11 mouse cellular contexts compared by ENCODE assay signal in genomic region chr8:11585513-11586373, GRCm38 (mm10). TPM values are rescaled to one million over a fixed set of nuclear protein-coding genes. Genes with fewer than 3 reads are reported as not detected.
A peak's percentile ranks its signal among the peaks of the same experiment; 100 is the strongest.
DNase-seq lines count a peak whose midpoint lies in the region; ATAC-seq and TF ChIP-seq lines count a peak whose summit lies in the region.
"Had no signal": no experiment of that assay in that cellular context is flagged by ENCODE, and none has a peak within 500 bp of the region (broad histone marks: within the 10 kb centered on the region; RNA-seq: fewer than 3 reads in every experiment).

No protein-coding gene starts in this region.

- DNase-seq in kidney, postnatal 36 days: no peak
- peak; percentile 57 for DNase-seq in embryo, embryonic 10 days (ENCODE audit: low spot score)
- peak; percentile 45 for DNase-seq in embryonic facial prominence, embryonic 14.5 days (ENCODE audit: low spot score)
- DNase-seq in limb, embryonic 14.5 days (ENCODE audit: low spot score): peak; percentile 72
- no peak for DNase-seq in ovary, postnatal 36 days (ENCODE audit: low spot score)
- DNase-seq in hindbrain, postnatal 0 days (ENCODE audit: low spot score): no peak
- DNase-seq: gastrocnemius, postnatal 25 days; spleen, adult 18-20 months had no signal

- no peak overlapping the region for H3K4me2 ChIP-seq in kidney, embryonic 14.5 days (replicated peaks; ENCODE audit: low read depth, low read length)
- H3K4me2 ChIP-seq in embryonic facial prominence, embryonic 14.5 days (ENCODE audit: low read depth, low read length): peak overlapping the region; percentile 35
- peak overlapping the region; percentile 45 for H3K4me2 ChIP-seq in limb, embryonic 14.5 days (replicated peaks; ENCODE audit: low read depth, low read length, severe bottlenecking)
- no peak overlapping the region for H3K4me2 ChIP-seq in hindbrain, postnatal 0 days (ENCODE audit: low read depth, low read length)
- H3K4me2 ChIP-seq: midbrain, embryonic 13.5 days had no signal

- H3K9me3 ChIP-seq in kidney, embryonic 14.5 days (ENCODE audit: control insufficient read depth, low read length): peaks cover 5% of the 10 kb centered on the region; the same call in 1 of the 2 replicates
- H3K9me3 ChIP-seq in embryonic facial prominence, embryonic 14.5 days (ENCODE audit: control insufficient read depth, low read length): peaks cover 7% of the 10 kb centered on the region; the same call in 1 of the 2 replicates
- H3K9me3 ChIP-seq in limb, embryonic 14.5 days (ENCODE audit: control insufficient read depth, low read length): no peaks in the 10 kb centered on the region
- no peaks in the 10 kb centered on the region for H3K9me3 ChIP-seq in hindbrain, postnatal 0 days (ENCODE audit: low read length)
- H3K9me3 ChIP-seq: midbrain, embryonic 13.5 days had no signal

- H3K4me1 ChIP-seq in kidney, embryonic 14.5 days (ENCODE audit: control insufficient read depth, insufficient read depth, low read length): no peaks in the 10 kb centered on the region
- peaks cover 8% of the 10 kb centered on the region for H3K4me1 ChIP-seq in embryonic facial prominence, embryonic 14.5 days (ENCODE audit: control insufficient read depth, insufficient read depth, low read length)
- H3K4me1 ChIP-seq in limb, embryonic 14.5 days (ENCODE audit: control insufficient read depth, insufficient read depth, low read length): peaks cover 17% of the 10 kb centered on the region
- H3K4me1 ChIP-seq in hindbrain, postnatal 0 days (ENCODE audit: insufficient read depth, low read length): no peaks in the 10 kb centered on the region
- H3K4me1 ChIP-seq: midbrain, embryonic 13.5 days had no signal

- no peak overlapping the region for H3K4me3 ChIP-seq in kidney, embryonic 14.5 days (ENCODE audit: low read length)
- no peak overlapping the region for H3K4me3 ChIP-seq in embryonic facial prominence, embryonic 14.5 days (ENCODE audit: low read depth, low read length)
- H3K4me3 ChIP-seq in limb, embryonic 14.5 days (replicated peaks; ENCODE audit: low read length): peak overlapping the region; percentile 16
- H3K4me3 ChIP-seq in hindbrain, postnatal 0 days (ENCODE audit: low read length): no peak overlapping the region
- H3K4me3 ChIP-seq: midbrain, embryonic 13.5 days had no signal

- 70% methylated on average over 21 of the region's 21 CpGs for WGBS in kidney, embryonic 14.5 days
- WGBS in embryonic facial prominence, embryonic 14.5 days: 51% methylated on average over 21 of the region's 21 CpGs
- 24% methylated on average over 21 of the region's 21 CpGs for WGBS in limb, embryonic 14.5 days
- WGBS in hindbrain, postnatal 0 days: 85% methylated on average over 21 of the region's 21 CpGs

- no peak for TF ChIP-seq POLR2A in limb, embryonic 14.5 days (IDR thresholded peaks at IDR 0.05; ENCODE audit: borderline replicate concordance, extremely low read depth, insufficient read depth, insufficient read length)

- ATAC-seq in kidney, embryonic 14.5 days (ENCODE audit: low FRiP score, low TSS enrichment): peak; percentile 69; the same call in 1 of the 2 replicates
- ATAC-seq in embryonic facial prominence, embryonic 14.5 days (ENCODE audit: low read depth): no peak
- ATAC-seq in limb, embryonic 14.5 days (ENCODE audit: low FRiP score, low read depth): peak; percentile 90
- no peak for ATAC-seq in CD4-positive, CD25-positive, alpha-beta regulatory T cell, adult 4 months
- ATAC-seq in hindbrain, postnatal 0 days: no peak
- ATAC-seq: midbrain, embryonic 13.5 days had no signal

- no peak for TF ChIP-seq CTCF in hindbrain, postnatal 0 days (IDR thresholded peaks at IDR 0.05; ENCODE audit: low read depth)

- H3K36me3 ChIP-seq in kidney, embryonic 14.5 days (ENCODE audit: control insufficient read depth, insufficient read depth, low read length): no peaks in the 10 kb centered on the region
- no peaks in the 10 kb centered on the region for H3K36me3 ChIP-seq in embryonic facial prominence, embryonic 14.5 days (ENCODE audit: control insufficient read depth, insufficient read depth, low read length)
- H3K36me3 ChIP-seq in limb, embryonic 14.5 days (ENCODE audit: control insufficient read depth, insufficient read depth, low read length): no peaks in the 10 kb centered on the region
- no peaks in the 10 kb centered on the region for H3K36me3 ChIP-seq in hindbrain, postnatal 0 days (ENCODE audit: insufficient read depth, low read length)
- H3K36me3 ChIP-seq: midbrain, embryonic 13.5 days had no signal

- no peaks in the 10 kb centered on the region for H3K27me3 ChIP-seq in kidney, embryonic 14.5 days (ENCODE audit: control insufficient read depth, insufficient read depth, low read length)
- no peaks in the 10 kb centered on the region for H3K27me3 ChIP-seq in embryonic facial prominence, embryonic 14.5 days (replicated peaks; ENCODE audit: control insufficient read depth, insufficient read depth, low read length)
- H3K27me3 ChIP-seq in limb, embryonic 14.5 days (ENCODE audit: control insufficient read depth, insufficient read depth, low read length): no peaks in the 10 kb centered on the region
- H3K27me3 ChIP-seq in hindbrain, postnatal 0 days (ENCODE audit: insufficient read depth, low read length): no peaks in the 10 kb centered on the region
- H3K27me3 ChIP-seq: midbrain, embryonic 13.5 days had no signal

- no peak overlapping the region for H3K9ac ChIP-seq in kidney, embryonic 14.5 days (ENCODE audit: low read depth, low read length)
- H3K9ac ChIP-seq in embryonic facial prominence, embryonic 14.5 days (ENCODE audit: low read depth, low read length): peak overlapping the region; percentile 37; the same call in 1 of the 2 replicates
- H3K9ac ChIP-seq in limb, embryonic 14.5 days (ENCODE audit: low read depth, low read length, severe bottlenecking): peak overlapping the region; percentile 26; the same call in 1 of the 2 replicates
- no peak overlapping the region for H3K9ac ChIP-seq in hindbrain, postnatal 0 days (replicated peaks; ENCODE audit: low read length)
- H3K9ac ChIP-seq: midbrain, embryonic 13.5 days had no signal

- 0 out of 2 replicates have a peak overlapping the region, but pooled peaks have one; percentile 9 for H3K27ac ChIP-seq in kidney, embryonic 14.5 days (ENCODE audit: low read depth, low read length)
- peak overlapping the region; percentile 63 for H3K27ac ChIP-seq in embryonic facial prominence, embryonic 14.5 days (replicated peaks; ENCODE audit: low read depth, low read length)
- peak overlapping the region; percentile 91 for H3K27ac ChIP-seq in limb, embryonic 14.5 days (replicated peaks; ENCODE audit: low read depth, low read length)
- no peak overlapping the region for H3K27ac ChIP-seq in hindbrain, postnatal 0 days
- H3K27ac ChIP-seq: midbrain, embryonic 13.5 days had no signal

RNA-seq across cellular contexts. Expression of gene Ing1, which starts 30.4 kb away (rescaled TPM):
- polyA plus RNA-seq in kidney, embryonic 14.5 days (2014; fragmentation: Nextera tagmentation; extraction: Ambion mirVana): 35.7 and 40.7 TPM in 2 replicates
- polyA plus RNA-seq in embryonic facial prominence, embryonic 14.5 days (2014; fragmentation: Nextera tagmentation; extraction: Ambion mirVana): 35.9 and 36.9 TPM in 2 replicates
- polyA plus RNA-seq in limb, embryonic 14.5 days (2012; rRNA removed): 38.5 and 63.6 TPM in 2 replicates
- polyA plus RNA-seq in limb, embryonic 14.5 days (2014; fragmentation: Nextera tagmentation; extraction: Ambion mirVana): 42.9 and 49.7 TPM in 2 replicates
- 10 to 100 TPM; 68.4 to 71.0 TPM for polyA plus RNA-seq in CD4-positive, CD25-positive, alpha-beta regulatory T cell, adult 4 months (2017; shearing (Covaris generic))
- 12.5 and 19.0 TPM in 2 replicates for total RNA-seq in hindbrain, postnatal 0 days (2014; rRNA removed)
- polyA plus RNA-seq in hindbrain, postnatal 0 days (2015; fragmentation: Nextera tagmentation; extraction: Ambion mirVana): 36.7 and 38.3 TPM in 2 replicates

RNA-seq across cellular contexts. Expression of gene Cars2, which starts 35.2 kb away (rescaled TPM):
- polyA plus RNA-seq in kidney, embryonic 14.5 days (2014; fragmentation: Nextera tagmentation; extraction: Ambion mirVana): 22.8 and 23.8 TPM in 2 replicates
- polyA plus RNA-seq in embryonic facial prominence, embryonic 14.5 days (2014; fragmentation: Nextera tagmentation; extraction: Ambion mirVana): 22.5 and 23.6 TPM in 2 replicates
- 66.7 and 77.4 TPM in 2 replicates for polyA plus RNA-seq in limb, embryonic 14.5 days (2012; rRNA removed)
- 26.4 and 27.5 TPM in 2 replicates for polyA plus RNA-seq in limb, embryonic 14.5 days (2014; fragmentation: Nextera tagmentation; extraction: Ambion mirVana)
- 10 to 100 TPM; 11.8 to 14.4 TPM for polyA plus RNA-seq in CD4-positive, CD25-positive, alpha-beta regulatory T cell, adult 4 months (2017; shearing (Covaris generic))
- total RNA-seq in hindbrain, postnatal 0 days (2014; rRNA removed): 42.6 and 58.0 TPM in 2 replicates
- polyA plus RNA-seq in hindbrain, postnatal 0 days (2015; fragmentation: Nextera tagmentation; extraction: Ambion mirVana): 19.3 and 20.7 TPM in 2 replicates

RNA-seq across cellular contexts. Expression of gene Ankrd10, which starts 49.8 kb away (rescaled TPM):
- polyA plus RNA-seq in kidney, embryonic 14.5 days (2014; fragmentation: Nextera tagmentation; extraction: Ambion mirVana): 87.6 and 112 TPM in 2 replicates
- 77.6 and 81.7 TPM in 2 replicates for polyA plus RNA-seq in embryonic facial prominence, embryonic 14.5 days (2014; fragmentation: Nextera tagmentation; extraction: Ambion mirVana)
- 184 and 247 TPM in 2 replicates for polyA plus RNA-seq in limb, embryonic 14.5 days (2012; rRNA removed)
- polyA plus RNA-seq in limb, embryonic 14.5 days (2014; fragmentation: Nextera tagmentation; extraction: Ambion mirVana): 91.8 and 103 TPM in 2 replicates
- 10 to 100 TPM; 71.3 to 83.5 TPM for polyA plus RNA-seq in CD4-positive, CD25-positive, alpha-beta regulatory T cell, adult 4 months (2017; shearing (Covaris generic))
- total RNA-seq in hindbrain, postnatal 0 days (2014; rRNA removed): 108 and 127 TPM in 2 replicates
- polyA plus RNA-seq in hindbrain, postnatal 0 days (2015; fragmentation: Nextera tagmentation; extraction: Ambion mirVana): 62.6 and 66.2 TPM in 2 replicates

Comparison
In these comparisons a context has a peak if more than half of its experiments do, and no peak if none do; other contexts are left out.
1. ATAC-seq: peak in kidney, embryonic 14.5 days (single experiment) and limb, embryonic 14.5 days (single experiment); none in embryonic facial prominence, embryonic 14.5 days (single experiment), CD4-positive, CD25-positive, alpha-beta regulatory T cell, adult 4 months (single experiment) and hindbrain, postnatal 0 days (single experiment).
2. H3K4me2 ChIP-seq: peak in embryonic facial prominence, embryonic 14.5 days (single experiment) and limb, embryonic 14.5 days (single experiment); none in kidney, embryonic 14.5 days (single experiment) and hindbrain, postnatal 0 days (single experiment).
3. H3K9ac ChIP-seq: peak in embryonic facial prominence, embryonic 14.5 days (single experiment) and limb, embryonic 14.5 days (single experiment); none in kidney, embryonic 14.5 days (single experiment) and hindbrain, postnatal 0 days (single experiment).
4. DNase-seq: peak in embryo, embryonic 10 days (single experiment), embryonic facial prominence, embryonic 14.5 days (single experiment) and limb, embryonic 14.5 days (single experiment); none in kidney, postnatal 36 days (0 of 2), ovary, postnatal 36 days (single experiment) and hindbrain, postnatal 0 days (single experiment).